Mouse (Mus musculus): Measurements from ENCODE around the gene Fdxacb1.

The Fdxacb1 gene

GRCm38 (mm10) chr9:50768107-50769002 is at the start of gene Fdxacb1:
TSS of gene Fdxacb1 (plus strand) at chr9:50768236.
- peak; percentile 97 for DNase-seq (ENCODE audit: low spot score)

- no peak for DNase-seq (ENCODE audit: low spot score)
Measured at GRCm38 (mm10) chr9:50718878-50719277, 49.2 kb upstream of the Fdxacb1 start.

GRCm38 (mm10) chr9:50721061-50721460 is 47.0 kb upstream of the Fdxacb1 start:
- no peak for DNase-seq (ENCODE audit: low spot score)

GRCm38 (mm10) chr9:50722451-50722911 is 45.6 kb upstream of the Fdxacb1 start:
- DNase-seq (ENCODE audit: low spot score), result no peak

- peak; percentile 56 for DNase-seq (ENCODE audit: low spot score)
Measured at GRCm38 (mm10) chr9:50723406-50723805, 44.6 kb upstream of the Fdxacb1 start.

- no peak for DNase-seq (ENCODE audit: low spot score)
Measured at GRCm38 (mm10) chr9:50724147-50724546, 43.9 kb upstream of the Fdxacb1 start.

GRCm38 (mm10) chr9:50724661-50725330 is 43.2 kb upstream of the Fdxacb1 start:
- no peak for DNase-seq (ENCODE audit: low spot score)

- DNase-seq (ENCODE audit: low spot score), result no peak
Measured at GRCm38 (mm10) chr9:50725921-50726590, 42.0 kb upstream of the Fdxacb1 start.

GRCm38 (mm10) chr9:50727171-50727924 is 40.7 kb upstream of the Fdxacb1 start:
- no peak for DNase-seq (ENCODE audit: low spot score)

GRCm38 (mm10) chr9:50727925-50728651 is 39.9 kb upstream of the Fdxacb1 start:
- peak; percentile 34 for DNase-seq (ENCODE audit: low spot score)

GRCm38 (mm10) chr9:50729600-50729999 is 38.4 kb upstream of the Fdxacb1 start:
- DNase-seq (ENCODE audit: low spot score), result no peak

GRCm38 (mm10) chr9:50732560-50732959 is 35.5 kb upstream of the Fdxacb1 start:
- DNase-seq (ENCODE audit: low spot score), result no peak

GRCm38 (mm10) chr9:50734989-50735388 is 33.0 kb upstream of the Fdxacb1 start:
- peak; percentile 35 for DNase-seq (ENCODE audit: low spot score)

GRCm38 (mm10) chr9:50738914-50739870 is 28.8 kb upstream of the Fdxacb1 start, which contains the start of gene Dixdc1:
TSS of gene Dixdc1 (minus strand) at chr9:50739517.
- peak; percentile 91 for DNase-seq (ENCODE audit: low spot score)

GRCm38 (mm10) chr9:50740867-50741784 is 26.9 kb upstream of the Fdxacb1 start:
- DNase-seq (ENCODE audit: low spot score), result no peak

GRCm38 (mm10) chr9:50742261-50742660 is 25.8 kb upstream of the Fdxacb1 start:
- no peak for DNase-seq (ENCODE audit: low spot score)

- no peak for DNase-seq (ENCODE audit: low spot score)
Measured at GRCm38 (mm10) chr9:50742744-50743143, 25.3 kb upstream of the Fdxacb1 start.

- peak; percentile 30 for DNase-seq (ENCODE audit: low spot score)
Measured at GRCm38 (mm10) chr9:50745806-50746205, 22.2 kb upstream of the Fdxacb1 start.

- DNase-seq (ENCODE audit: low spot score), result peak; percentile 16
Measured at GRCm38 (mm10) chr9:50746214-50746677, 21.8 kb upstream of the Fdxacb1 start, which contains the start of gene 2310030G06Rik. TSS of gene 2310030G06Rik (minus strand) at chr9:50746536.

Data from urinary bladder, postnatal 25 days (tissue).